Mouse (Mus musculus) forelimb bud, embryonic 11.5 days (tissue): ENCODE measurements around the gene Rogdi.
A peak's percentile ranks its signal among the peaks of the same experiment; 100 is the strongest.

Source experiments
- DNase-seq: peaks from one replicate; pipeline ENCODE4 v3.0.0-alpha.2; 2012; ENCODE audit warnings: low read depth, low spot score

Rogdi gene

DNA sequence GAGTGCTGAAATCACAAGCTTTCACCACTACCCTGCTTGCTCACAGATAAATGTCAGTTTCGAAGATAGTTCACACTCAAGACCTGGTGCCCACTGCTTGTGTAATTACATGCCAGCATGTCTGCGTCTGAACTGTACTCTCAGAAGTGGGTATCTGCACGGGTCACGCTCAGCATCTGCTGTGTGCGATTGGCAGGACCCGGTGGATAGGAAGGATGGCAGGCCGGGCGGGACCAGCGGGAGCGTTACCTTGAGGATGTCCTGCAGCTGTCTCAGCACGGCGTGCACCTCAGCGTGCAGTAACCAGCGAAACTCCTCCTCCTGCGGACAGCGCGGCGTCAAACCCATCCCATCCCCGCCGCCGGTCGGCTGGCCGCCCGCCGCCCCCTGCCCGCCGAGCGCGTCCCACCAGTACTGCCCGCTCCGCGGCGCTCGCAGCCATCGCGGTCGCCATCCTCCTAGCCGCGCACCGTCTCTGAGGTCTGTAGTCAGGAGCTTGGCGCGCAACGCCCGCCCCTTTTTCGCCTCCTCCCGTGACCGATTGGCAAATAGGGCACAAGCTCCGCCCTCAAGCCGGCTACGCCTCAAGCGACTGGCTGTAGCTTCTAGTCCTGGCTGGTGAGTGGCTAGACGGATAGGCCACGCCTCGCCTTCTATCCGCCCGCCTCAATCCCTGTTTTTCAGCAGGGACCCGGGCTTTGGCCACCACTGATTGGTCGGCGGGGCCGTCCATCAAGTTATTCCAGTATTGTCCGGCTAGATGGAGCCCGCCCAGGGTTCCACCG is at the start of gene Rogdi:
Gene Rogdi, minus strand, starts transcription at position 500 of the 785 bp plus-strand sequence.
- peak; percentile 99 for DNase-seq

DNA sequence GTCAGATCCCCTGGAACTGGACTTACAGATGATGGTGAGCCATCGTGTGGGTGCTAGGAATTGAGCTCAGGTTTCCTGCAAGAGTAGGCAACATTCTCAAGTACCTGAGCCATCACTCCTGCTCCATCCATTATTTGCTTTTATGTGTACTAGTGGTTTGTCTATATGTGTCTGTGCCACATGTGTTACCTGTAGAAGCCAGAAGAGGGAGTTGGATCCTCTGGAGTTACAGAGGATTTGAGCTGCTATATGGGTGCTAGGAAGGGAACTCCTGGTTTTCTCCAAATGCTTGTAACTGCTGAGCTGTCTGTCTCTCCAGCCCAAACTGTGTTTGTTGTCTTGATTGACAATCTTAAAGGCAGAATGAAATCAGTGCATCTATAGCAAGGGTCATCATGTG is 44.8 kb upstream of the Rogdi start:
- peak; percentile 10 for DNase-seq

DNA sequence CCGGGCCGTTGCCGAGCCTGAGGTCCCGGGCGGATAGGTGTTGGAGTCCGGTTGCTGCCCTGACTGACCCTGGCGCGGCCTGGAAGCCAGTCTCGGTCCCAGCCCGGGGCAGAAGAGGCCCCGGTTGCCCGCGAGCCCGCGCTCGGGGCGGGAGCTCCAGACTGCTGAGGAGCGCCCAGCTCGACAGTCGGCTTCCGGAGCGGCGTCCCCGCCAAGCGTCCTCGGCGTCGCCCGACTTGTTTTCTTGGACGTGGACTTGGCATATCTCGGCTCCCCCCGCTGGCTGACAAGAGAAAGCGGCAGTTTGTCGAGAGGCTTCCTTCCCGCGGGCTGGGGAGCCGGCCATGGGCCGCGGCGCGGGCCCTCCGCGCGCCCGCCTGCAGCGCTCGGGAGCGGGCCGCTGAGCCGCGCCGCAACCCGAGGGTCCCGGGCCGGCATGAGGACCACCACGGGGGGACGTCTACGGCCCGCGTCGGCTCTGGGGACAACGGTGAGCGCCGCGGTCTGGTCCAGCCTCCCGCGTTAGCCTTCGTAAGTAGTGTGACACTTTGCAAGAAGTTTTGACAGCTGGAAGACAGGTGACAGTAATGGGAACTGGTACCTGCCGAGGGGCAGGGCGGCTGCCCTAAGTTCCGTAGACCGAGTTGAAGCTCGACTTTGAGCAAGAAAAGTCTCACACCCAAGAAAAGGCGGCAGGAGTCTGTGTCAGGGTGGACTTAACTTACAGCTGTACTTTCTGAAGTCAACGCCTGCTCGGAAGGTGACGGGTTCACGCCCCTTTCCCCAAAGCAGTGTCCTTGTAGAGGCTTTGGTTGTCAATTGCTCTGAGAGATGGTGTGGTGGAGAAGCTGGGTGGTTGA is 37.1 kb upstream of the Rogdi start:
- DNase-seq: peak; percentile 42

DNA sequence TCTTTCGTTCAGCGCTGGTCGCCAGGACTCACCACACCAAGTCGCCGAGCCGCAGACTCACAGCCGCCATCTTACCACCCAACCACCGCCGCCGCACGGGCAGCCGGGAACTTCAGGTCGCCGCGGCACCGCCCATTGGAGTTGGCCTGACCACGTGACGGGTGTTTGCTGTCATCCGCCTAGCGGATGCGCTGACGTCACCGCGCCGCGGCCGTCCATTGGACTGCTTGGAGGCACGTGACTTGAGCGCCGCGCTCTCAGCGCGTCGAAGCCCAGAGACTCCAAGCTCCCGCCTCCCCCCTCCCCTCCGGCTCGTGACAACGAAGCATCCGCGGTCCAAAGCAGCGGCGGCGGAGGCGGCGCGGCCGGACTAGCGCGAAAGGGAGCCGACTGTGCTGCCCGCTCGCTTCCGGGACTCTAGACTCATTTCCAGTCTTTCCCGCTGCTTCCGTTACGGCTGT is 36.5 kb upstream of the Rogdi start, which contains the start of the genes Glyr1 and Ubn1:
Gene Glyr1, minus strand, starts transcription at position 90 of the 461 bp plus-strand sequence.
Gene Ubn1, plus strand, starts transcription at position 284 of the 461 bp plus-strand sequence.
- peak; percentile 100 for DNase-seq

DNA sequence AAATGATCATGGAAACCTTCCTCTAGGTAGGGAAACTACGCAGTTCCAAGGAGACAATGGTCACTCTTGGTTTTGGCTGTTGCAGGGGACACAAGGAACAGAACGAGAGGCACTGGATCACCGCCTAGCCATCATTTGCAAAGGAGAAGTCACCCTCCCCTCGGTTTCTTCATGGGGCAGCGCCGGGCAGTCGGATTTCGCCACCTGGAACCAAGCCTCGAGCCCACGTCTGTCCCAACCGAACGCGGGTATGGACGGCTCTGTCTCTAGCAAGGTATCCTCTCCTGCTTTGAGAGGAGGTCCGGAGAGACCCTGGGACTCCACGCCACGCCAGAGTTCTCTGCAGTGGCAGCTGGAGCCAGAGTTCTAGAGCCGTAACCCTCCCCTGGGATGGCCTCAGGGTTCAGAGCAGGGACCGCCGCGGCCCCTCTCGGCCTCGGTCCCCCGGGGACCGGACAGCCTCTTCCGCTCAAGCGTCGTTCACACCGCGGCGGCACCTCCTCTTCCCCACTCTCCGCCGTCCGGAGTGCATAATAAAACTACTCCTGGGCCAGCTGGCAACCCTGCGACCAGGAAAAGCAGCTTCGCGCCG is 35.9 kb upstream of the Rogdi start:
- no peak for DNase-seq

DNA sequence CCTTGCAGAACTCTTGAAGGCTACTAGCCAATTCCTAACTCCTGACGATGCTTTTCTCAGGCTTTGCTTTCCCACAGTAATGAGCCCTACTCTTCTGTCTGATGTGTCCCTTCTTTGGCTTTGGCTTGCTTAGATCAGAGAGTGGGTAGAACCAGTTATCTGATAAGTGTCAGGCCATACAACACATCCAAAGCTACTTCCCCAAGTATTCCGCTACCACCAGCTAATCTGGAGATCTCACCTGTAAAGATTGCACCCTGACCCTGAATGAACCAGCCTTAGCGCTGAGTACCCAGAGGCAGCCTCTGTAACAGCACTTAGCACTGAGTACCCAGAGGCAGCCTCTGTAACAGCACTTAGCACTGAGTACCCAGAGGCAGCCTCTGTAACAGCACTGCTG is 32.0 kb upstream of the Rogdi start:
- no peak for DNase-seq

DNA sequence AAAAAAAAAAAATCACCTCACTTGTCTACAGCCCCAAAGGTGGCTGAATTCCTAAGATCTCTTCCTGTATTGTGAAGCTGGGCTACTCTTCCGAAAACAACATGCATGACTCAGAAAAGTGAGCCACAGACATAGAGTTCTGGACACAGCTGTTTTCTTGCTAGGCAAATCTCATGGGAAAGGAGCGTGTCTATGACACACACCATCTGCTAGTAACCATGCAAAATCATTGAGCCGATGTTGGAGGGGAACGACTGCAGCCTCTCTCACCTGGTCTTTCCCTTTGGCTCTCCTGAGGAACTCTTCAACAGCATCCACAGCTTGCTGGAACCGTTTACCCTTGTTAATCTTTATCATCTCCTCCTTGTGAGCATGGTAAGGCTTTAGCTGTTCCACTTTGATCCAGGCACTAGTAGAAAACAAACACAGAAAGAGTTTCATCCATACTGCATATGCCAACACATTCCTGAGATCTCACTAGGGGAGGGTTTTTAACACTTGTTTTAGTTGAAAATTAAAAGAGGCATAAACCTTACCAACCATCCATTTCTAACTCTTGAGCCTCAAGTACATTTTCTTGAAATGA is 23.4 kb upstream of the Rogdi start:
- DNase-seq: no peak

DNA sequence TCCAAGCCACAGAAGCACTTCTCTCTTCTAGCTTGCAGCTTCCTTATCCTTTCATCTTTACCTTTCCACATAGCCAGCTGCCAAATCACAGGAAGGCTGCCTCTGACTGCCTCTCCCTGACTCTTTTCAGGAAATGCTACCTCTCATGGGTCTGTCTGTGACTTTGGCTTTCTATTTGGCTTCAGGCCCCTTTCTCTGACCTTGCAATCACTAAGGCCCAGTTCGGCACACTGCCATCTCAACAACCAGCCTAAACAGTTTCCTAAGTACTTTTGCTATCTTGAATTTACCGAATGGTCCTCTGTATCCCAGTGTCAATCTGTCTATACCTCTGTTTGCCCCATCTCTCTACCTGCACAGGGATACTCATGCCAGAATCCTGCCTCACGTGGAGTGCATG is 22.2 kb upstream of the Rogdi start:
- no peak for DNase-seq

DNA sequence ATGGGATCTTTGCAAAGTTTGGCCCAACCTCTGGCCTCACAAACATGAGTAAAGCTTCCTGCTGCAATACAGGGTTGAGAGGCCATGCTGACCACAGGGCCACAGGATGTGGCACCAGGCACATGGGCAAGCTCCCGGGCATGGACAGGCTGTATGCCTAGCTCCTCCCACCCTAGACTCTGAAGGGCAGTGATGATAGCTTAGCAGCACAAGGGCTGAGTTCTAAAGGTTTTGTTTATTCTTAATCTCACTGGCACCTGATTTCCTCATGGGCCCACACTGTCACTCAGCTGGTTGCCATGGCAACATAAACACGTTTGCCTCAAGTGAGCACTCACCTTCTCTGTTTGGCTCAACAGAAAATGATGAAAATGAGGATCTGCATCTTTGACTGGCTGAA is 16.5 kb upstream of the Rogdi start:
- no peak for DNase-seq

DNA sequence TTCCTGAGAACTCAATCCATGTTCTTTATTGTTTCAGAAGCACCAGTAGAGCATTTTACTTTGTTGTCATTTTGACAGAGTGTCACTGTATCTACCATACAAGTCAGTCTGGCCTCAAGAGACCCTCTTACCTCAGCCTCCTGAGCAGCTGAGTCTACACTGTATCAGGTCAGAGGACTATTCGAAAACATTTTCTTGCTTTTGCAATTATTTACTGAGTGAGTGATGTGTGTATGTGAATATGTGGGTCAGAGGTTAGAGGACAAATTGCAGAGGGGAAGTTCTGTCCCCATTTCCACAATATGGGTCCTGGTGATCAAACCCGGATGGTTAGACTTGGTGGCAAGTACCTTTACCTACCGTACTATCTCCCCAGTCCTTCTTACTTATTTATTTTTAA is 10.7 kb upstream of the Rogdi start:
- no peak for DNase-seq

DNA sequence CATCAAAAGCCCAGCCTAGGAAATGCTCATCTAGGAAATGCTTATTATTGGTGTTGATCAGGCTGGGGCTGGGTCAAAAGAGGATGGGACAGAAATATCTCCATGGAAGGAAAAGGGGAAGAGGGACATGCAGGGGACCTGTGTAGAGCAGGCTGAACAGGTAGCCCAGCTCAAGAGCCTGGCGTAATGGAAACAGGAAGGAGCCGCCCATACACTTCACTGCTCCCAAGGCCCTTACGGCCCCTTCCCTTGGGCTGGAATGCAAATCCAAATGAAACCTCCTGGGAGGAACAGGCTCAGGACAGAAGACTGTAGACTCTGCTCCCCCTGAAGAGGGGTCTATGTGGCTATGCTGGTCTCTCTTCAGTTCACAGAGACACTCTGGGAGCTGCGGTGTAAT is 1.2 kb upstream of the Rogdi start:
- DNase-seq: no peak

DNA sequence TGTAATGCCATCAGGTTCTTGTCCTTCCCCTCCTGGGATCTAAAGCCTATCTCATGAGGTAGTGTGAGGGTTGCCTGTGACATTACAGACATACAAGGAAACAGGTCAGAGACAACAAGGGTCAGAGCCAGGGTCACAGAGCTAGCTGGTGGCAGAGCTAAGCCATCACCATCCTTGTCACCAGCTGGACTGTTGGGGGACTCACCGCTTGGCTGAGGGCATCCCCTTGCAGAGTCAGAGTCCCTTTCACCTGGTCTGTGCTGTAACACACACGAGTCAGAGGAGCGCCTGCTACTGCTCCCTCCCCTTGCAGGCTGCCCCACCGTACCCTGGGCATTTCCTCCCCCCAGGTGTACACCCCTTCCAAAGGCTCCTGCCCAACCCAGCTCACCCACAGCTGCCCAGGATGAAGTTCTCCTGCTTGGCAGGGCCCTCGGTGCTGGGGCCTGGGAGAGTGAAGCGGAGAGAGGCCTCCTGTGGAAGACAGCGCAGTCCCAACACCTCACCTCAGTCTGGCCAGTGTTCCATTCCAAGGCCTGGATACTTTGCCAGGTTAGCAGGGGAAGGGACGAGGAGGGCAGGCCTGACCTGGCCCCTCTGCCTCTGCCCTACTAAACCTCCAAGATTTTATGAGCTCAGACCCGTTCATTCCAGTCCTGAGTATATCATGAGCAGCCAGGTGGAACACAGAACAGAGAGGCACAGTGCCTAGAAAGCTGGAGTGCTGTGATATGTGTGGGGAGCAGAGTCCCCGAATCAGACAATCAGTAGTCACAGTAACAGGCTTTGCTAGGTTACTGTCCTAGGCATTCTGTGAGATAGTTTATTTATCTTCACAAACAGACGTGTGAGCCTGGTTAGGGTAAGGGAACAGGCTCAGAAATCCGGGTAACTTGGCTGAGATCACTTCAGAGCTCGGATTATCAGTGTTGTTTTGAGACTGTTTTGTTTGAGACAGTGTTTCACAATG is 1.0 kb downstream of the Rogdi start:
- no peak for DNase-seq

DNA sequence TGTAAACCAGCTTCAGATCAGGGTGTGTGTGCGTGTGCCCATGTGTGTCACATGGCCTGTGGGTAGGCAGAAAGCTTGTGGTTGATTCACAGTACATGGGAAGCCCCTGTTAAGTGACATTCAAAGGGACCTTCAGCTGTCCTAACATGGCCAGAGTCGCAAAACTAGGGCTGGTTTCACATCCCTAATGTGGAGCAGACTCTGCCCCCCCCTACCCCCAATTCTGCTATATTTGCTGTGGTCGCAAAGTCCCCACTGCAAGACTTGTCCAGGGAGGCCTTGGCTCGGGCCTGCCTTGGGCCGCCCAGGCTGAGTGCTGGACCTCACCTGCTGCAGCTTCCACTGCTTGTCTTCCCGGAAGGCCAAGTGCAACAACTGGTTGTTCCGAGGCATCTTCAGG is 2.1 kb downstream of the Rogdi start:
- DNase-seq: no peak

DNA sequence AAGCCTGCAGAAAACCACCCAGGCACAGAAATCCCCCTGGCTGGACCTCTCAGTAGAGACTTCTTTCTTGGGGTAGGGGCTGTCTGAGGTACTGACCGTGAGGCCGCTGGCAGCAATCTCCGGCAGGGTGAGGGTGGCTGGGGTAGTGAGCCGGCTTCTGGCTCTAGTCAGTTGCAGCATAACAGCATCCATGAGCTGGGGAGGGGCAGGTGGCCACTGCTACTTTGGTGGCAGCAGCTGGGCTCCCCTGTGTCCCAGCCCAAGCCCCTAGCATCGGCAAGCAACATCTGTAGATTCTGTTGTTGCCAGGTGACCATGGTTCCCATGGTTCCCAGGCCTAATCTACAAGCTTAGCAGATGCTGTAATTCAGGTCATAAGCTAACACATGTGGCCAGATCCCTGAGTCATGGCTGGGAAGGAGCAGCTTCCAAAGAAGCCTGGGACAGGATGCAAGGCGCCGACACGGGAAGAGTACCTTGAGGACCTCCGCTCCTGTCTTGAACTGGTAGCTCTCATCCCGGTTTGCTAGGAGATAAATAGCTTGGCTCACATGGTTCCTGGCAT is 2.9 kb downstream of the Rogdi start:
- no peak for DNase-seq

DNA sequence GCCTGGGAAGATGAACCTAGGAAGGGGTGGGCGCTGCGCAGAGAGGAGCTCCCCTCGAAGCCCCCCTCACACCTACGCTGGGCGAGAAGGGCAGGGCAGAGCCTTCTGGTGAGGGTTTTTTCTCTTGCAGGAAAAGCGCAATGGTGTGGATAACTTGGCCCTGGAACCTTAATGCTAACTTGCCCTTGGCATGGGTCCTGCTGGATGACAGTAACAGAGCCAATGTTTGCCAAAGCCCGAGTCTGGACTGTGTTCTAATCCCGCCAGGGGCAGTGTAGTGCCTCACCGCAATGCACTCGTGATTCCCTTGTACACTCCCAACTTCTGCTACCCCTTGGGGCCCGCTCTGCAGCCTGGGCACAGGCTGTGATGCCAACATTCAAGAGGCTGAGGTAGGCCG is 5.3 kb downstream of the Rogdi start:
- no peak for DNase-seq

DNA sequence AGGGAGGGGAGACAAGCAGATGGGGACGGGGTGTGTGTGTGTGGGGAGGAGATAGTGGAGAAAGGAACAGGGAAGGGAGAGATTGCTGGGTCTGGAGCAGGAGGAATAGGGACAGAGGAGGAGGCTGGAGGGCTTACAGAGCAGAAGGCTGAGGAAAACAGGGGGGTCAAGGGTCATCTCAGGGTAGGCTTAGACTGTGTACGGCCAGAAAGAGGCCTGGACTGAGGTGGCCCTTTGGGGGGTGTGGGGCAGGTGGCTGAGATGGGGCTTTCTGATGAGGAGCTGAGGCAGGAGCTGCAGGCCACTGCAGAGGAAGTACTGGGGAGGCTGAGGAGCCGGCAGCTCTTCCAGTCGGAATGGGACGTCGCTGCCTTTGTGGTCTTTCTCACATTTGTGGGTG is 5.9 kb downstream of the Rogdi start:
- no peak for DNase-seq

DNA sequence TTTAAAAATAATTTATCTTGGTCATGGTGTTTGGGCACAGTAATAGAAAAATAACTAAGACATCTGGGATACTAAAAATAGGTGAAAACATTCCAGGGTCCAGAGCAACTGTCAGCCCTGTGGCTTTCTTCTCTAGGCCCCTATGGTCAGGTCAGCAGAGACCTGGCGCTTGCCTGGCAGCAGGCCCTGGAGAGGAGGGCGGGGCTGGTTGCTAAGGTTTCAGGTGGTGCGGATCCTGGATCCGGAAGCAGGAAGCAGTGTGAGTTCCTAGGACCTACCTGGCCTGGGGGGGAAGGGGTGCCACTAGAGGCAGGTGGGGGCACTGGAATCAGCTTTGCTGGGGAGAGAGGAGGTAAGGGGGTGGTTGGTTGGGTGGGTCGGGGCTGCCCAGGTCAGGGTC is 6.3 kb downstream of the Rogdi start, which contains the start of gene Smim22:
Gene Smim22, plus strand, starts transcription at position 222 of the 400 bp plus-strand sequence.
- no peak for DNase-seq

DNA sequence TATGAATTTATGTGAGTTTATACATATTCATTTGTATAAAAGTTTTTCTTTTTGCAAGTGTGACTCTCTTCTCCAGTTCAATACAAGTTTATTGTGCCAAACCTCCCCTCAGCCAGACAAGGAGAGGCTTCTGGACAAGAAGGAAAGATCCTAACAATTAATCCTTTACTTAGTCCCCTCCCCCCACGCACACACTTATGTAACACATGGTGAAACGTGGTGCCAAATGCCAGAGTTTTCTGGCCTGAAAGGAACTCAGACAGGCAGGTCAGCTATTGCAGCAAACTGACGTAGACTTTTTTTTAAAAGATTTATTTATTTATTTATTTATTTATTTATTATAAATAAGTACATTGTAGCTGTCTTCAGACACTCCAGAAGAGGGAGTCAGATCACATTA is 12.7 kb downstream of the Rogdi start:
- DNase-seq: no peak

DNA sequence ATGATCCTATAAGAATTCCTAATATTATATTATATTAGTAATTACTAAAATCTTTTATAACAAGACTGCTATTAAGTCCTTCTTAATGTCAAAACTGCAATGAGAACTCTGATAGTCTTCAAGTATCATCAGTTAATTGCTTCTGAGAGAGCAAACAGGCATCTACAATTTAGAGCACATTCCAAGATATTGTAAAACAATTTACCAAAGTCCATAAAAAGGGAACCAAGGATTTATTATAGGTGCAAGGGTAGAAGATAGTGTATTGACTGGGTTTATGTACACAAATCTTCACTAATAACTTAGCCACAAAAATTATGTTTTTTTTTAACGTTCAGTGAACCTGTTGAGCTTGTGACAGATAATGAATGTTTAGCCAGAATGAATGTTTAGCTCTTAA is 14.4 kb downstream of the Rogdi start:
- DNase-seq: no peak

DNA sequence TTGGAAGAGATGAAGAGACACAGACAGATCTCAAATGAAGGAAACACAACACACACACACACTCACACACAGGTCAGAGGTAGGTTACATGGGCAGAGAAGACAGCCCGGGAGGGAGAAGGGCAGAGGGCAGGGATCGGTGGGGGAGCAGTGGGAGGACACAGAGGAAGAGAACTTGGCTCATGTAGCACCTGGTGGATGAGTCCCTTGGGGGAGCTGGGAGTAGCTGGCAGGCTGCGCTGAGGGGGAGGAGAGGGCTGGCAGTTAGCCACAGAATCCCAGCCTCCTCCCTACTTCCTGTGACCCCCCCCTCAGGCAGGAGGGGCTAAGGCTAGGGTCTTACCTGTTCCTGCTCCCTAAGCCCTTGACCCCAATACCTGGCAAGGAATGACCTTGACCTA is 15.8 kb downstream of the Rogdi start, which contains the start of gene Sept12:
Gene Sept12, minus strand, starts transcription at position 300 of the 400 bp plus-strand sequence.
- no peak for DNase-seq
